Mouse (Mus musculus) 416B (cell line): Measurements from ENCODE around the gene Gad1.

ENCODE experiments used
- DNase-seq: peaks from one replicate; pipeline ENCODE4 v3.0.0; 2011; ENCODE audit warnings: low read depth

Gene Gad1

DNA sequence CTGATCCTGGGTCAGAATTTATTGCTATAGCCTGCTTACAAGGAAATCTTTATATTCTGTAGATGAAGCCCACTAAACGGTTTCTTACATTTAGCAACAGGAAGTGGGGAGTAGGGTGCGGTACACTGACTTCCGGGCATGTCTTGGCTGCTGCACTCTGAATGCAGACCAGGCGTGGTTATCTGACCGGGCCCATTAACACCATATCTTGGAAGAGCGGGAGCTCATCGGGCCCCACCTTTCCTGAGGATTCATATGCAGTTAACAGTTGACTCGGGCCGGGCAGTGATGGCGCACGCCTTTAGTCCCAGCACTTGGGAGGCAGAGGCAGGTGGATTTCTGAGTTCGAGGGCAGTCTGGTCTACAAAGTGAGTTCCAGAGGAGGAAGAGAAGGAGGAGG is 75.5 kb downstream of the Gad1 start:
- DNase-seq: peak; percentile 38

DNA sequence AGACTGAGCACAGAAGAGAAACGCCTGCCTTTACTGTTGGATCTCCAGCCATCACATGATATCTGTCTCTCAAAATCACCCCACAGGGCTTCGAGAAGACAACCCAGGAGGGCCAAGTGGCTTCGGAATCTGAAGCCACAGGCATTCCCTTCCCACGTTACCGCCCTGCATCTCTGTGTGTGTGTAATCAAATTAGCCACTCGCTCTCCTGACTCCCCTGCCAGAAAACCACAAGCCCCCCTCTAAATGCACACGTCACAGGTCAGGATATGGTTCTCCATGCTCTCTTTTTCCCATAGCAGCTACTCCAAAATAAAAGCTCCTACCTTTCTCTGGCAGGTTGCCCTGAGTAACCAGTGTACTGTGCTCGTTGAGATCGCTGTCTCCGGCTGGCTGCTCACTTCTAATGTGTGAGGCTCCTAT is 76.5 kb downstream of the Gad1 start:
- DNase-seq: no peak

DNA sequence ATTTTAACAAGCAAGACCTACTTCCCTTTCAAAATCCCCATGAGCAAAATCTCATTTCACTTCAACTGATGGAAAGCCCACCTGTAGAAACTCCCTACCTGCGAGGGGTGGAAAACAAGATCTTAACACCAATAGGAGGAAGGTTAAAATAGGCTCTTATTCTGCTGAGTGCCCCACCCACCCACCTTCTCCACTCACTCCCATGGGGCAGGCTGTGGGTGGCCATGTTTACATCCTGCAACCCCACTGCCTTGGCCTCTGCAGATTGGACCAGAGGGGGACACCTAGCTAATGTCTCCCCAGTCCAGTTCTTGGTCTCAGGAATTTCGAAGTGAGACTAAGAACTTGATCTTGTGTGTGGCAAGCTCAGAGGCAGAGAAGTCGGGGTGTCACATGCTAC is 77.0 kb downstream of the Gad1 start:
- DNase-seq: no peak

DNA sequence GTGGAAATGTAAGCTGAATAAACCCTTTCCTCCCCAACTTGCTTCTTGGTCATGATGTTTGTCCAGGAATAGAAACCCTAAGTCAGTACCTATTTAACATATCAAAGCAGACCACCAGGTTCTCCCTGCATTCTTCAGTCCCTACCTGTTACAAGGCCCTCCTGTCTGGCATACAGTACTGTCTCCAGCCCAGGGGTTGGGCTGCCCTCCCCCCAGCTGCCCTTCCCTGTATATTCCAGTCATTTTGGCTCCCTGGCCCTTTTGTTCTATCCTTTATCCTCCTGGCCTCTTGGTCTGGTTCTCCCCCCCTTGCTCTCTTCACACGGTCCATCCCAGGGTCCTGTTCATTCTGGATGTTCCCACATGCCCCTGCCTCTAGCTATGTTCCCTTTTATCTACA is 78.4 kb downstream of the Gad1 start:
- DNase-seq: no peak

DNA sequence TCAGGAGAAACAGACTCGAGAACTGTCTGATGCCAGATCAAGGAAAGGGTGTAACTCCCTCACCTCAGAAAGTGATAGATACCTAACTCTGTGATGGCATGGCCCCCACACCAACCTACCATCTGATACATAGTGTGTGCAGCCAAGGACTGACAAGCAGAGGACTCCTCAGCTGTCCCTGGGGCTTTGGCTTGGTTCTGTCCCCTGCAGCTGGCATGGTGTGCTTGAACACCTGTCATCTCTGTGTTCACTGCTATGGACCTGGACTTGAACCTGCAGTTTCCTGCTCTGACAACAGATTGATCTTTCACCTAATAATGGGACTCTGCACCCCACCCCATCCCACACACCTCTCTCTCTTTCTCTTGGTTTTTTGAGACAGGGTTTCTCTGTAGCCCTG is 79.5 kb downstream of the Gad1 start:
- DNase-seq: no peak

DNA sequence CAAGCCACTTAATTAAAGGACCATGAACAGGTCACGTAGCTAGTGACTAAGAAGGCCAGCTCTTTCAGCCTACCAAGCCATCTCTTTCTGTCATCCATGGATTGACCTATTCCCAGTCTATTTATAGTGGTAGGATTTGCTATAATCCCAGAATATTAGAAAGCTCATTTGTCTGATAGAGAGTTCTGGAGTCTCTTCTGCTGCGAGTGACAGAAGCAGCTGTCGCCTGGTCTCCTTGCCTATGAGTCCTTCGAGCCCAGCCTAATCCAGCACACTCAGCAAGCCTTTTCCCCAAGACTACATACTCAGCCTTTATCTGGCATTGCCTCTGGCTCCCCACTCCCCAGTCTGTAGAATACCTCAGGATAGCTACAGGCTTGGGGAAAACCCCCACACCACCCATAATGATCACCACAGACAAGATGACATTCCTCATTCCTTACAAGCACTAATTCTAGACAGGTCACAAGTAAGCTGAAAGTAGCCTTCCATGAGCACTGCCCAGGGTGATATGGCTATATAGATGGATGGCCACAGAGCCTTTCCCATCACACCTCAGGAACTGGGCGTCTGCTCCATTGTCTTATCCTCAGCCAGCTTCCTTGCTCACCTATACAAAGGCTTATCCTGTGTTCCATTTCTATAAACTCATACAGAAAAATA is 81.3 kb downstream of the Gad1 start:
- DNase-seq: no peak

DNA sequence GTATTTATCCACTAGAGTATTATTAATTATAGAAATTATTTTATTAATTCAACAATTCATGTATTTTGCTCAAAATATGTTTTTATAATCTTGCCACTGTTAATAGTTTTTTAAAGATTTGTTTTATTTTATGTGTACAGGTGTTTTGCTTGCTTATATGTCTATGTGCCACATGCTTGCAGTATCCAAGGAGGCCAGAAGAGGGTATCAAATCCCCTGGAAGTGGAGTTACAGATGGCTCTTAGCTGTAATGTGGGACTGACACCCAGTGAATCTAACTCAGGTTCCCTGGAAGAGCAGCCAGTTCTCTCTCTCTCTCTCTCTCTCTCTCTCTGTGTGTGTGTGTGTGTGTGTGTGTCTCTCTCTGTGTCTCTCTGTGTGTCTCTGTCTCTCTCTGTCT is 88.1 kb downstream of the Gad1 start:
- peak; percentile 52 for DNase-seq

DNA sequence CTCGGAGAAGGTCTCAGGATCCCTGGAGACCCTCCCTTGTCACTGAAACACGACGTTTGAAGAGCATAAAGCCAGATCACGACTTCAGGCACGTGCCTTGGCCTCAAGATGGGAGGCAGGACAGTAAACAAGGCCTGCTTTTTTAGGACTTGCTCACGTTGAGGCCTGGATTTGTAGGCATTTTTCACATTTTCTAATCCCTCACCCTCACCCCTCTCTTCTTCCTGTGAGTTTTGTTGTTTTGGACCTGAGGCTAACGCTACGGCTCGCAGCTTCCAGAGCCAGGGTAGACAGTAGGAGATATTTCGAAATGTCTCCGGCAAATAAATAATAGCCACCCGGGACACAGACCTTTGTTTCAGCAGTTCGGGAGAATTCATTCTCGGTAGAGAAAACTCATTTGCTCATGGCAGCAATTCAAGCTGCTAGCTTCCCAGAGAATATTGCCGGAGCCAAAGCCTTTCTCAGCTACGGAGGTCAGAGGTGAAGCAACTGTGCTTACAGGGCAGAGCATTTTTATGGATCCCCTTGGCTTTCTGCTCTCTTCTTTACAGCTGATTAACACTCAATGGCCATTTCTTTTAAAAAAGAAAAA is 90.2 kb downstream of the Gad1 start:
- no peak for DNase-seq

DNA sequence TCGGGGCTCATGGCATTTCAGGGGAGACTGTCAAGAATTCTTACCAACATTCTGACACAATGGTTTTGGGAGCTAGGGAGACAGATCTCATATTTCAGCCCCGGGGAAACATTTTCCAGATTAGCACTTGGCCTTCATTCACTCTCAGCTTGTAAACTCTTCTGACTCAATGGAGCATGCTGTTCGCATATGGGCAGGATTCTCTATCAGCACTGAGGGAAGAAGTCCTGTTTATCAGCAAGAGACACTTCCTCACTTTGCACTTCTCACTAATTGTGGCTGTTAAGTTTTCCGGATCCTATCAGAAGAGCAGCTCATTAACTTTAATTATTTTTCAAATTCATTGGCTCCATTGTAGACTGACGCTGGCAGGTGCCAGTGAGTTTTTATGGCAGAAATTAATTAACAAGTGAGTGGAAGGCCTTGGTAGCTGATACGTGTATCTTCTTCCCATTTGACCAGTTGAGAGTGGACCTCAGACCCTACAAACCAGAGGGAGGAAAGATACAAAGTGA is 92.5 kb downstream of the Gad1 start:
- no peak for DNase-seq

DNA sequence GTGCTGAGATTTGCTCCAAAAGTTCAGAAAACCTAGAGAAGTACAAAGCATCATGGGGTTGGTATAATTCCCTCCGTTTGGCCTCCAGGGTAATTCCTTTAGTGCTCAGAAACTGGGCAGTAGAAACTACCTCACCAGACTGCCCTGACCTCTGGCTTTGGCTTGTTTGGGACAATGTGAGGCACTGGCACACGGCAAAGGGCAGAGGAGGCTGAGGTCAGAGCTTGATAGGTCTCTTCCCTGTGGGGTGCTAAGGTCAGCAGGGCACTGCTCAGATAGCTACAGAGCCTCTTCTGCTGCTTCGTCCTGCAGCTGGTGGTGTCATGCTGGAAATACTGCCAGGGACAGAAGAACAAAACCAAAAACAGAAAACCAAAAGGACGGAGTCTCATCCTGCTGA is 94.8 kb downstream of the Gad1 start:
- DNase-seq: no peak

DNA sequence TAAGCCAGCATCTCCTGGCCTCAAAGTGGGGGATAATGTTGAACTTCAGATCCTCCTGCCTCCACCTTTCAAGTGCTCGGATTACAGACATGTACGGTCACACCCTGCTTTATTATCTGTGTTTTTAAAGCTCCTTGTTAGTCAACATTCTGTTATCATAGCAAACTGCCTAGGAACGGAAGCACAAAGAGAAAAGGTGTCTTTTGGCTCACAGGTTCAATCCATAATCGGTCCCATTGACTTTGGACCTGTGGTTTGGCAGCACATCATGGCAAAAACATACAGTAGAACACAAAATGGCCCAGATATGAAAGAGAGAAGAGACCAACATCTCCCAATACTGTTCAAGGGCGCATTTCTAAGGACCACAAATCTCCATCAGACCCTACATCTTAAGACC is 95.4 kb downstream of the Gad1 start:
- DNase-seq: no peak

DNA sequence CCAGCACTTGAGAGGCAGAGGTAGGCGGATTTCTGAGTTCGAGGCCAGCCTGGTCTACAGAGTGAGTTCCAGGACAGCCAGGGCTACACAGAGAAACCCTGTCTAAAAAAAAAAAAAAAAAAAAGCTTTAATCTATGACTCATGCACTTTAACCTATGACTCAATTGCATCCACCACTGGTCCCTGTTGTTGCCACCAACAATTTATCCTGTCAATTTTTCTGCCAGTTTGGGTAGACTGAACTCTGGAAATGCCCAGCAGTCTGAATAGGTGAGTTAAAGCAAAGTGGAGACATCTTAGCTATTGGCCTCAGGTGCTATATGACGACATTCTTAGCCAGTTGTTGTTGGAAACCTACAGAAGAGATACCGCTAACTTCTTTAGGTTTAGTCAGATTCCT is 96.6 kb downstream of the Gad1 start:
- DNase-seq: no peak
